Mouse (Mus musculus): Measurements from ENCODE around the gene Vps45. TPM values are rescaled to one million over a fixed set of nuclear protein-coding genes. Genes with fewer than 3 reads are reported as not detected.
"Not testable (repeated sequence)": the region's sequence is repeated elsewhere in the genome, so short reads cannot be mapped to it uniquely, and the experiment has no call there.

The Vps45 gene
- polyA plus RNA-seq, 1 experiment = 4.7 TPM

GRCm38 (mm10) chr3:95977079-95977478 lies 81.2 kb downstream of the Vps45 start:
- H3K4me1 ChIP-seq (ENCODE audit: control insufficient read depth, insufficient read depth, low read length) = no peaks in the 10 kb centered on the region
- no peak overlapping the region for H3K4me3 ChIP-seq (replicated peaks; ENCODE audit: extremely low read depth, low read depth, low read length)
- DNase-seq = no peak
- TF ChIP-seq CTCF (IDR thresholded peaks at IDR 0.05; ENCODE audit: insufficient read depth, low read length) = no peak
- TF ChIP-seq POLR2A (IDR thresholded peaks at IDR 0.05; ENCODE audit: borderline replicate concordance, extremely low read depth, low read depth, low read length) = no peak
- WGBS = 58% methylated on average over 3 of the region's 3 CpGs

- DNase-seq = no peak
- no peaks in the 10 kb centered on the region for H3K4me1 ChIP-seq (ENCODE audit: control insufficient read depth, insufficient read depth, low read length)
- no peak overlapping the region for H3K4me3 ChIP-seq (replicated peaks; ENCODE audit: extremely low read depth, low read depth, low read length)
- TF ChIP-seq CTCF (IDR thresholded peaks at IDR 0.05; ENCODE audit: insufficient read depth, low read length) (no peak), POLR2A (IDR thresholded peaks at IDR 0.05; ENCODE audit: borderline replicate concordance, extremely low read depth, low read depth, low read length) (no peak)
- WGBS = 22% methylated on average over 34 of the region's 34 CpGs
Measured at GRCm38 (mm10) chr3:95972873-95973634, 85.2 kb downstream of the Vps45 start.

- no peak for TF ChIP-seq CTCF (IDR thresholded peaks at IDR 0.05; ENCODE audit: insufficient read depth, low read length)
- TF ChIP-seq POLR2A (IDR thresholded peaks at IDR 0.05; ENCODE audit: borderline replicate concordance, extremely low read depth, low read depth, low read length) = no peak
- DNase-seq = no peak
- Histone ChIP-seq H3K4me1 (ENCODE audit: control insufficient read depth, insufficient read depth, low read length) (no peaks in the 10 kb centered on the region), H3K4me3 (replicated peaks; ENCODE audit: extremely low read depth, low read depth, low read length) (no peak overlapping the region)
- 72% methylated on average over 12 of the region's 12 CpGs for WGBS
Measured at GRCm38 (mm10) chr3:95972251-95972872, 85.9 kb downstream of the Vps45 start.

- not testable (repeated sequence) for H3K4me1 ChIP-seq (ENCODE audit: control insufficient read depth, insufficient read depth, low read length); H3K4me3 ChIP-seq (replicated peaks; ENCODE audit: extremely low read depth, low read depth, low read length); DNase-seq
- WGBS = 69% methylated on average over 7 of the region's 7 CpGs
Measured at GRCm38 (mm10) chr3:95970661-95971060, 87.6 kb downstream of the Vps45 start.

GRCm38 (mm10) chr3:95969277-95969676 lies 89.0 kb downstream of the Vps45 start:
- 82% methylated on average over 1 of the region's 1 CpGs for WGBS
- TF ChIP-seq POLR2A (IDR thresholded peaks at IDR 0.05; ENCODE audit: borderline replicate concordance, extremely low read depth, low read depth, low read length) (no peak), CTCF (IDR thresholded peaks at IDR 0.05; ENCODE audit: insufficient read depth, low read length) (no peak)
- Histone ChIP-seq H3K4me1 (ENCODE audit: control insufficient read depth, insufficient read depth, low read length) (peaks cover 2% of the 10 kb centered on the region; the same call in 1 of the 2 replicates), H3K4me3 (replicated peaks; ENCODE audit: extremely low read depth, low read depth, low read length) (no peak overlapping the region)
- no peak for DNase-seq

- no peak overlapping the region for H3K4me3 ChIP-seq (replicated peaks; ENCODE audit: extremely low read depth, low read depth, low read length)
- peaks cover 2% of the 10 kb centered on the region; the same call in 1 of the 2 replicates for H3K4me1 ChIP-seq (ENCODE audit: control insufficient read depth, insufficient read depth, low read length)
- TF ChIP-seq CTCF (IDR thresholded peaks at IDR 0.05; ENCODE audit: insufficient read depth, low read length) (0 out of 2 replicates have a peak, but pooled peaks have one; percentile 19), POLR2A (IDR thresholded peaks at IDR 0.05; ENCODE audit: borderline replicate concordance, extremely low read depth, low read depth, low read length) (no peak)
- DNase-seq = peak; percentile 16
- 6% methylated on average over 7 of the region's 7 CpGs for WGBS
Measured at GRCm38 (mm10) chr3:95965518-95966451, 92.5 kb downstream of the Vps45 start.

GRCm38 (mm10) chr3:95963681-95964080 lies 94.6 kb downstream of the Vps45 start:
- H3K4me3 ChIP-seq (replicated peaks; ENCODE audit: extremely low read depth, low read depth, low read length) = no peak overlapping the region
- TF ChIP-seq POLR2A (IDR thresholded peaks at IDR 0.05; ENCODE audit: borderline replicate concordance, extremely low read depth, low read depth, low read length) (no peak), CTCF (IDR thresholded peaks at IDR 0.05; ENCODE audit: insufficient read depth, low read length) (peak; percentile 55)
- H3K4me1 ChIP-seq (ENCODE audit: control insufficient read depth, insufficient read depth, low read length) = peaks cover 2% of the 10 kb centered on the region; the same call in 1 of the 2 replicates
- 37% methylated on average over 4 of the region's 4 CpGs for WGBS
- no peak for DNase-seq

GRCm38 (mm10) chr3:95963230-95963629 lies 95.0 kb downstream of the Vps45 start:
- Histone ChIP-seq H3K4me1 (ENCODE audit: control insufficient read depth, insufficient read depth, low read length) (peaks cover 2% of the 10 kb centered on the region; the same call in 1 of the 2 replicates), H3K4me3 (replicated peaks; ENCODE audit: extremely low read depth, low read depth, low read length) (no peak overlapping the region)
- TF ChIP-seq CTCF (IDR thresholded peaks at IDR 0.05; ENCODE audit: insufficient read depth, low read length) = no peak
- TF ChIP-seq POLR2A (IDR thresholded peaks at IDR 0.05; ENCODE audit: borderline replicate concordance, extremely low read depth, low read depth, low read length) = no peak
- DNase-seq = no peak
- WGBS = 61% methylated on average over 2 of the region's 2 CpGs

- not testable (repeated sequence) for H3K4me3 ChIP-seq (replicated peaks; ENCODE audit: extremely low read depth, low read depth, low read length); H3K4me1 ChIP-seq (ENCODE audit: control insufficient read depth, insufficient read depth, low read length); DNase-seq
- 78% methylated on average over 8 of the region's 8 CpGs for WGBS
Measured at GRCm38 (mm10) chr3:95962182-95962581, 96.1 kb downstream of the Vps45 start.

All from lung, adult 2 months (tissue).